Mouse (Mus musculus) liver, postnatal 0 days (tissue): Measurements from ENCODE around the gene Parp6. TPM values are rescaled to one million over a fixed set of nuclear protein-coding genes. Genes with fewer than 3 reads are reported as not detected.

Experiments used
- ATAC-seq: fragments of 200-750 bp; cut with Nextera tagmentation; 2 replicates; pipeline ENCODE4 v1.8.0; 2017; ENCODE audit warnings: mild to moderate bottlenecking, moderate library complexity
- DNase-seq: peaks from one replicate; pipeline ENCODE4 v3.0.0-alpha.2; 2016
- H3K27ac ChIP-seq: fragments of 300-500 bp; sonication (generic); 2 replicates; pipeline ENCODE4 v1.5.1; 2014; ENCODE audit warnings: antibody characterized with exemption, moderate library complexity, mild to moderate bottlenecking, low read depth
- H3K27me3 ChIP-seq: fragments of 300-500 bp; sonication (generic); 2 replicates; pipeline ENCODE4 v1.6.1; 2014; ENCODE audit warnings: low read length, control low read depth, mixed read lengths; ENCODE audit not compliant: insufficient read depth
- H3K36me3 ChIP-seq: fragments of 300-500 bp; sonication (generic); replicated peaks from 2 replicates; pipeline ENCODE4 v1.6.1; 2014; ENCODE audit warnings: mild to moderate bottlenecking, control low read depth, low read length, moderate library complexity, mixed read lengths; ENCODE audit not compliant: insufficient read depth
- H3K4me1 ChIP-seq: fragments of 300-500 bp; sonication (generic); 2 replicates; pipeline ENCODE4 v1.6.1; 2014; ENCODE audit warnings: antibody characterized with exemption, mild to moderate bottlenecking, control low read depth; ENCODE audit not compliant: insufficient read depth
- H3K4me2 ChIP-seq: fragments of 300-500 bp; sonication (generic); 2 replicates; pipeline ENCODE4 v1.6.1; 2014; ENCODE audit warnings: low read depth, mild to moderate bottlenecking, low read length, moderate library complexity, mixed read lengths
- H3K4me3 ChIP-seq: fragments of 300-500 bp; sonication (generic); 2 replicates; pipeline ENCODE4 v1.5.1; 2014; ENCODE audit warnings: low read depth, low read length
- H3K9ac ChIP-seq: fragments of 300-500 bp; sonication (generic); replicated peaks from 2 replicates; pipeline ENCODE4 v1.6.1; 2014; ENCODE audit warnings: mild to moderate bottlenecking, moderate library complexity
- H3K9me3 ChIP-seq: fragments of 300-500 bp; sonication (generic); 2 replicates; pipeline ENCODE4 v1.6.1; 2016; ENCODE audit warnings: mild to moderate bottlenecking, control low read depth, low read length, mixed read lengths
- CTCF ChIP-seq: sonication (generic); IDR thresholded peaks from 2 replicates; pipeline ENCODE4 v1.5.1; 2016; ENCODE audit warnings: antibody characterized with exemption, low read depth
- EP300 ChIP-seq: IDR thresholded peaks from 2 replicates; pipeline ENCODE4 v1.6.1; 2016; ENCODE audit warnings: antibody characterized with exemption, low read depth, mild to moderate bottlenecking
- WGBS: fragments of 180-500 bp; shearing (Covaris S2); extraction: QIAGEN DNeasy Blood & Tissue Kit; methylation state at CpG from one replicate; pipeline ENCODE4 v1.1.7; 2014; ENCODE audit not compliant: insufficient replicate concordance; 5-methylcytosine and 5-hydroxymethylcytosine counted together
- polyA plus RNA-seq: library from polyadenylated mRNA; unstranded; fragments of >200 nt; fragmentation: Nextera tagmentation; extraction: Ambion mirVana; gene quantifications from 2 replicates; pipeline ENCODE4 v1.2.1, GENCODE M21; 2015

Parp6 gene
- polyA plus RNA-seq, 1 experiment from 2014 or later = 3.0 TPM

DNA sequence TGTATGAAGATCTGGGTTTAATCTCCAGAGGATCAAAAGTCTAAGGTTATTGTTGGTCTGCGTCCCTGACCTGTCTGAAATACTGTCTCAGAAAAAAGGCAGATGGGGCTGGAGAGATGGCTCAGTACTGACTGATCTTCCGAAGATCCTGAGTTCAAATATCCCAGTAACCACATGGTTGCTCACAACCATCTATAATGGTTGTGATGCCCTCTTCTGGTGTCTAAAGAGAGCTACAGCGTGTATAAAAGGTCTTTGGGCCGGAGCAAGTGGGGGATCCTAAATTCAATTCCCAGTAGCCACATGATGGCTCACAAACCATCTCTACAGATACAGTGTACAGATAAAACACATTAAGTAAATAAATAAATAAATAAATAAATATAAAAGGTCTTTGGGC is 52.1 kb downstream of the Parp6 start:
- DNase-seq (peak; percentile 4), ATAC-seq (no peak)
- H3K9ac ChIP-seq = no peak overlapping the region
- no peak for TF ChIP-seq EP300
- TF ChIP-seq CTCF = peak; percentile 52
- H3K4me2 ChIP-seq = no peak overlapping the region
- 0 out of 2 replicates have a peak, but pooled peaks cover 2% of the 10 kb centered on the region for H3K4me1 ChIP-seq
- peaks cover 78% of the 10 kb centered on the region for H3K27me3 ChIP-seq
- H3K4me3 ChIP-seq = no peak overlapping the region
- WGBS = 67% methylated on average over 4 of the region's 4 CpGs
- no peak overlapping the region for H3K27ac ChIP-seq
- peaks cover 42% of the 10 kb centered on the region for H3K36me3 ChIP-seq
- no peaks in the 10 kb centered on the region for H3K9me3 ChIP-seq

DNA sequence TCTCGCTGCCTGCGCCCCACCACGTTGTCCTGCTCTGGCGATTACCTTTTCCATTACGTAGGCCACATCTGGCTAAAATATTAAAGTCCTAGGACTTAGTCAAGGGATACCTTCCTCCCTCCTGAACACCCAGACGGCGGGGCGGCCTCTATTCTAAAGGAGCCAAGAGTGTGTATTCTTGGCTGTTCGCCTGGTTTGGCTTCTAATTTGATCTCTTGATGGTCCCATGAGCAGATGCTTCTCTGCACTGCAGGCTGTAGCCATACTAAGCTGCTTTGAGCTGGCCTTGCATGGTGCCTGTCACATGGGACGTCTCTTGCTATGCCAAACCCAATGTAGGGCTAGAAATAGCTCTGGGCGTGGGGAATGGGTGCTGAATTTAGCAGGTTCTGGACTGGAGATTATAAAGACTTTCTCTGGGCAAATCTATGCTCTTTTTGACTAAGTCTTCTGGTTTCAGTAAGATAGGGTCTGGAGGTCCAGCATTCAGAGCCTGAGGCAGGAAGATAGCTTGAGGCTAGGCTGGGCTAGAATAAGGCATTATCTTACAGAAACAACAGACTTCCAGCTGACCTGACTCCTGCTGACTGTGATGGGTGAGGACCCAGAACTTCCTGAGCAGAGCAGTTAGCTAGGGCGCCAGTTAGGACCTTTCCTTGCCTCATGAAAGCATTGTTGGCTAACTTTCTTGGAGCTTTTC is 55.3 kb downstream of the Parp6 start:
- ATAC-seq (peak; percentile 75), DNase-seq (no peak)
- Histone ChIP-seq H3K27me3 (peaks cover 72% of the 10 kb centered on the region), H3K4me1 (0 out of 2 replicates have a peak, but pooled peaks cover 2% of the 10 kb centered on the region), H3K9ac (no peak overlapping the region), H3K27ac (no peak overlapping the region), H3K4me2 (no peak overlapping the region), H3K9me3 (no peaks in the 10 kb centered on the region), H3K36me3 (peaks cover 51% of the 10 kb centered on the region), H3K4me3 (no peak overlapping the region)
- TF ChIP-seq EP300 (peak; percentile 75), CTCF (no peak)
- WGBS = 74% methylated on average over 12 of the region's 12 CpGs

- Histone ChIP-seq H3K4me3 (no peak overlapping the region), H3K27ac (no peak overlapping the region), H3K36me3 (peaks cover 49% of the 10 kb centered on the region), H3K27me3 (peaks cover 70% of the 10 kb centered on the region), H3K9me3 (no peaks in the 10 kb centered on the region), H3K9ac (no peak overlapping the region), H3K4me2 (no peak overlapping the region), H3K4me1 (no peaks in the 10 kb centered on the region)
- WGBS = 66% methylated on average over 2 of the region's 2 CpGs
- ATAC-seq = no peak
- no peak for DNase-seq
- TF ChIP-seq EP300 (no peak), CTCF (no peak)
Measured at GRCm38 (mm10) chr9:59673427-59673826, 56.3 kb downstream of the Parp6 start.

DNA sequence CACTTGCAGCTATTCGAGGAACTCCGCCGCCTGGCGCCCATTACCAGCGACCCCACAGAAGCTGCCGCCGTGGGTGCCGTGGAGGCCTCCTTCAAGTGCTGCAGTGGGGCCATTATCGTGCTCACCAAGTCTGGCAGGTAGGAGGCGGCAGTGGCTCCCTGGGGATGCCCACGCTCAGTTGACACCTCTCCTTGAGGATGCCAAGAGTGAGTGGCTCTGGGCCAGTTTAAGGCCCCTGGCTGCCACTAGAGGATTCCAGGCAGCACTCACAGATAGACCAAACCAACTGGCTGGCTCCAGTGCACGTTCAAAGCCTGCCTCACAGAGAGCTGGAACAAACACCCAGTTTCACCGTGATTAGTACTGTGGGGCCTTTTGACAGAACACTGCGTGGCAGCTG is 58.5 kb downstream of the Parp6 start:
- TF ChIP-seq CTCF = no peak
- TF ChIP-seq EP300 = no peak
- H3K4me3 ChIP-seq = no peak overlapping the region
- peaks cover 8% of the 10 kb centered on the region for H3K4me1 ChIP-seq
- H3K9ac ChIP-seq = no peak overlapping the region
- no peak overlapping the region for H3K4me2 ChIP-seq
- H3K27ac ChIP-seq = no peak overlapping the region
- peaks cover 44% of the 10 kb centered on the region for H3K36me3 ChIP-seq
- H3K27me3 ChIP-seq = peaks cover 70% of the 10 kb centered on the region
- 91% methylated on average over 14 of the region's 14 CpGs for WGBS
- ATAC-seq (no peak), DNase-seq (no peak)
- H3K9me3 ChIP-seq = no peaks in the 10 kb centered on the region

- Histone ChIP-seq H3K27me3 (peaks cover 71% of the 10 kb centered on the region), H3K27ac (no peak overlapping the region), H3K4me1 (peaks cover 8% of the 10 kb centered on the region), H3K4me3 (no peak overlapping the region), H3K9ac (no peak overlapping the region), H3K9me3 (no peaks in the 10 kb centered on the region), H3K4me2 (no peak overlapping the region), H3K36me3 (peaks cover 26% of the 10 kb centered on the region)
- DNase-seq = peak; percentile 27
- WGBS = 12% methylated on average over 1 of the region's 1 CpGs
- TF ChIP-seq CTCF (peak; percentile 85), EP300 (no peak)
- peak; percentile 82 for ATAC-seq
Measured at GRCm38 (mm10) chr9:59678313-59678712, 61.2 kb downstream of the Parp6 start.

DNA sequence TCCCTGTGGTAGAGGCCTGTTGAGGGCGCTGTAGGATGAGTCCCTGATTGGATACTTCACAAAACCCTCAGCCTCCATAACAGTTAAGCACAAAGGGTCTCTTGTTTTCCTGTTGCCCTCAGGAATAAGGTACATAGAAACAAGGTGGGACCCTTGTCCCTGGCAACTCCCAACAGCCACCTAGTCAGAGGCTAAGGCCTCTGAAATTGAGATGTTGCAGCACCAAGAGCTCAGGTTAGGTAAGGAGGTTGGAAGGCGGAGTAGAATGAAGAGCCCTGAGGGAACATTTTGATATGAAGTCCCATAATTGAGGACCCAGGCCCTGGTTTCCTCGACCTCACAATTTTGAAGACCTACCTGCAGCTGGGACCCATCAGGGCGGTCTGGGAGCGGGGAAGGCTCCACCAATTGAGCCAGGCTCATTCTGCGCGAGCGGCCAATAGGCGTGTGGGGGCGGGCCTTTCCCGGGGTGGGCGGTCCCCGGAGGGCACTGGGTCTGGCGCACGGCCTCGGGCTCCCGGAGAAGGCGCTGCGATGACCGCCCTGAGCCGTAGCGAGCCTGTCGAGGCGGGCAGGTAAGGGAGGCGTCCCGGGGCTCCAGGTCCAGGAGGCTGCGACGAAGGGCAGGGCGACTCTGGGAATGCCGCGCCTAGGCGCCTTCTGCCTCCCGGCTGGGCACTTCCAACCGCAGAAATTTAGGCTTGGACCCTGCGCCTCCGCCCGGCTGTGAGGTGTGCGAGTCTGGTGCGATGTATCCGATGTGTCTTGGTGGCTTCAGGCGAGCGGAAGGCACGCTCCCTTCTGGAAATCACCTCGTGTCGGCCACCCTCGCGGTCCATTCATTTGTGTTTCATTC is 62.8 kb downstream of the Parp6 start, which contains the start of gene Gramd2:
Gramd2 (plus strand) TSS at position 467 of the 856 bp plus-strand sequence.
- WGBS = 6% methylated on average over 38 of the region's 47 CpGs
- H3K4me2 ChIP-seq = peak within 1 kb of the TSS; percentile 72
- peaks cover 8% of the 10 kb centered on the region for H3K4me1 ChIP-seq
- H3K9ac ChIP-seq = 0 out of 2 replicates have a peak within 1 kb of the TSS, but pooled peaks have one; percentile 11
- H3K27me3 ChIP-seq = peaks cover 59% of the 10 kb centered on the region
- H3K27ac ChIP-seq = no peak within 1 kb of the TSS
- peak within 1 kb of the TSS; percentile 41 for H3K4me3 ChIP-seq
- peaks cover 21% of the 10 kb centered on the region for H3K36me3 ChIP-seq
- no peaks in the 10 kb centered on the region for H3K9me3 ChIP-seq
- peak; percentile 81 for DNase-seq
- TF ChIP-seq CTCF (no peak), EP300 (no peak)
- peak; percentile 74 for ATAC-seq
